Mouse (Mus musculus): ENCODE results near the gene Fstl4.
"Not testable (repeated sequence)": the region's sequence is repeated elsewhere in the genome, so short reads cannot be mapped to it uniquely, and the experiment has no call there.

The Fstl4 gene

GRCm38 (mm10) chr11:53132406-53133035, 368.1 kb downstream of the Fstl4 start:
- DNase-seq (ENCODE audit: inconsistent ontology term) = no peak

- peak; percentile 19 for DNase-seq (ENCODE audit: inconsistent ontology term)
Observed at GRCm38 (mm10) chr11:53136371-53136770, 371.9 kb downstream of the Fstl4 start.

GRCm38 (mm10) chr11:53137381-53137780, 372.9 kb downstream of the Fstl4 start:
- DNase-seq (ENCODE audit: inconsistent ontology term) = peak; percentile 80

GRCm38 (mm10) chr11:53138212-53138611, 373.8 kb downstream of the Fstl4 start:
- no peak for DNase-seq (ENCODE audit: inconsistent ontology term)

- DNase-seq (ENCODE audit: inconsistent ontology term) = no peak
Observed at GRCm38 (mm10) chr11:53139666-53140065, 375.2 kb downstream of the Fstl4 start.

GRCm38 (mm10) chr11:53140196-53140595, 375.8 kb downstream of the Fstl4 start:
- no peak for DNase-seq (ENCODE audit: inconsistent ontology term)

GRCm38 (mm10) chr11:53140722-53141400, 376.4 kb downstream of the Fstl4 start:
- DNase-seq (ENCODE audit: inconsistent ontology term) = peak; percentile 92

- DNase-seq (ENCODE audit: inconsistent ontology term) = no peak
Observed at GRCm38 (mm10) chr11:53143522-53143921, 379.1 kb downstream of the Fstl4 start.

- DNase-seq (ENCODE audit: inconsistent ontology term) = no peak
Observed at GRCm38 (mm10) chr11:53144506-53144905, 380.1 kb downstream of the Fstl4 start.

- no peak for DNase-seq (ENCODE audit: inconsistent ontology term)
Observed at GRCm38 (mm10) chr11:53146290-53146689, 381.9 kb downstream of the Fstl4 start.

GRCm38 (mm10) chr11:53156463-53156862, 392.0 kb downstream of the Fstl4 start:
- DNase-seq (ENCODE audit: inconsistent ontology term) = no peak

GRCm38 (mm10) chr11:53157621-53158259, 393.3 kb downstream of the Fstl4 start:
- DNase-seq (ENCODE audit: inconsistent ontology term) = peak; percentile 62

- DNase-seq (ENCODE audit: inconsistent ontology term) = no peak
Observed at GRCm38 (mm10) chr11:53162385-53162784, 398.0 kb downstream of the Fstl4 start.

- DNase-seq (ENCODE audit: inconsistent ontology term) = no peak
Observed at GRCm38 (mm10) chr11:53166478-53166877, 402.0 kb downstream of the Fstl4 start.

GRCm38 (mm10) chr11:53182177-53182852, 417.9 kb downstream of the Fstl4 start:
- DNase-seq (ENCODE audit: inconsistent ontology term) = no peak

GRCm38 (mm10) chr11:53182858-53183257, 418.4 kb downstream of the Fstl4 start:
- no peak for DNase-seq (ENCODE audit: inconsistent ontology term)

GRCm38 (mm10) chr11:53184046-53184445, 419.6 kb downstream of the Fstl4 start:
- no peak for DNase-seq (ENCODE audit: inconsistent ontology term)

GRCm38 (mm10) chr11:53184698-53185097, 420.3 kb downstream of the Fstl4 start:
- DNase-seq (ENCODE audit: inconsistent ontology term) = no peak

- no peak for DNase-seq (ENCODE audit: inconsistent ontology term)
Observed at GRCm38 (mm10) chr11:53187427-53188140, 423.1 kb downstream of the Fstl4 start.

GRCm38 (mm10) chr11:53196551-53196950, 432.1 kb downstream of the Fstl4 start:
- DNase-seq (ENCODE audit: inconsistent ontology term) = not testable (repeated sequence)

GRCm38 (mm10) chr11:53197111-53197510, 432.7 kb downstream of the Fstl4 start:
- DNase-seq (ENCODE audit: inconsistent ontology term) = no peak

Measured in Muller cell, postnatal 12 days (primary cell).